Mouse (Mus musculus): ENCODE results near the gene Sema4f. TPM values are rescaled to one million over a fixed set of nuclear protein-coding genes. Genes with fewer than 3 reads are reported as not detected.

Sema4f gene
- under 1 TPM in 1 of 2 experiments, not detected in 1; 0.07 TPM for total RNA-seq (2021)
- long read RNA-seq, experiment 1, result 0 reads
- long read RNA-seq, experiment 2, result 0 reads

GRCm38 (mm10) chr6:82939167-82939912 is at the start of gene Sema4f:
Sema4f (minus strand) TSS chr6:82939769.
- DNase-seq (ENCODE audit: low spot score), result no peak

DNA sequence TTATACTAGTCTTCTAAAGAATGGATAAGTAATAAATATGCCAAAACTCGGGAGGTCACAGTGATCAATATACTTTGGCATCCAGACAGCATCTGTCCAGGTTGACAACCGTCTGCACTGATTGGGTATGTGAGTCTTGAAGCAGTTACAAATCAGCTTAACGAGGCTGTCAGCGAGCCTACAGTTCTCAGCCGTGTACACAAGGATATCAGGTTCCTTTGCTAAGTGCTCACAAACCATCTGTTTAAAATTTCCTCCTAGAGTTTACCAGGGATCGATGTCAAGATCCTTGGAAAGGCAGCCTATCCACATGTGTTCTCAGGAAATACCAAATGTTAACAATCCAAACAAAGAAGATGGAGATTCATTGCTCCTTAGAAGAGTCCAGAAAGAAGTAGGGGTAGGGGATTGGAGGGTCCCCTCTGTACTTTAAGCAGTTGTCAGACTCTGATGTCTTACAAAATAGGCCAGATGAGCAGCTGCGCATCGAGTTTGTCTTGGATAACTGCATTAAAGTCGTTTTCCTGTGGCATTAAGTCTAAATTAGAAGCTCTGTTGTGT is 47.9 kb upstream of the Sema4f start:
- no peak for DNase-seq (ENCODE audit: low spot score)

DNA sequence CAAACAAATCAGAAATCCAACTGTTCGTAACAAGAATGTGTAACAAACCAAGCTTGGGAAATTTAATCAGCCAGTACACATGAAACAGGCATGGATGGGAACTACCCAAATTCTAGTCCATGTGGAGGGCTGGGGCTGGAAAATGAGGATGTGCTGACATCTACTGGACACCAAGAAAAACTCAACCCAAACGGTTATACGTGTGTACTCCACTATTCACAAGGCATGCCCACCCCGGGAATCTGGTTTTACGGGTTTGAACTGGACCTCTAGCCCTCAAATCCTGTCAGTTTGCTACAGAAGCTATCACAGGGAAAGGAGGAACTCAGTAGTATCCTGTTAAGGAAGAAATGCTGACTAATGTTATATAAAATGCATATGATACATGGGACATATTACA is 31.5 kb upstream of the Sema4f start:
- DNase-seq (ENCODE audit: low spot score), result peak; percentile 41

- DNase-seq (ENCODE audit: low spot score), result no peak
Measured at GRCm38 (mm10) chr6:82969249-82970084, 29.9 kb upstream of the Sema4f start.

DNA sequence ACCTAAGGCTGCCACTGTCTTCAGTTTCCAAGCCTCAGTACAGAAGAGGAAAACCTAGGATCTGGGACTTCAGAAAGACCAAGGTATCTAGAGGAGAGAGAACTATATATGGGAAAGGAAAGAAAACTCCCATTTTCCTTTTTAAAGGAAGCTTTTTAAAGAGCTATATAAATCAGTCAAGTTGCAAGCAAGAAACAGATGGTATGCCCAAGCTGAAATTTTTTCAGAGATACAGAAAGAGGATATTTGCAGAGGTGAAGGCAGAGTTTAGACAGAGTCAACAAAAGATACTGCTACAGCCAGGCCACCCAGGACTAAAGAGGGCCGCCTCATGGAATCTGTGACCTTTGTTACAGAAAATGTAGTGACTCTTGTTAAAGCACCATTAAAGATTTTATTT is 22.1 kb upstream of the Sema4f start:
- no peak for DNase-seq (ENCODE audit: low spot score)

DNA sequence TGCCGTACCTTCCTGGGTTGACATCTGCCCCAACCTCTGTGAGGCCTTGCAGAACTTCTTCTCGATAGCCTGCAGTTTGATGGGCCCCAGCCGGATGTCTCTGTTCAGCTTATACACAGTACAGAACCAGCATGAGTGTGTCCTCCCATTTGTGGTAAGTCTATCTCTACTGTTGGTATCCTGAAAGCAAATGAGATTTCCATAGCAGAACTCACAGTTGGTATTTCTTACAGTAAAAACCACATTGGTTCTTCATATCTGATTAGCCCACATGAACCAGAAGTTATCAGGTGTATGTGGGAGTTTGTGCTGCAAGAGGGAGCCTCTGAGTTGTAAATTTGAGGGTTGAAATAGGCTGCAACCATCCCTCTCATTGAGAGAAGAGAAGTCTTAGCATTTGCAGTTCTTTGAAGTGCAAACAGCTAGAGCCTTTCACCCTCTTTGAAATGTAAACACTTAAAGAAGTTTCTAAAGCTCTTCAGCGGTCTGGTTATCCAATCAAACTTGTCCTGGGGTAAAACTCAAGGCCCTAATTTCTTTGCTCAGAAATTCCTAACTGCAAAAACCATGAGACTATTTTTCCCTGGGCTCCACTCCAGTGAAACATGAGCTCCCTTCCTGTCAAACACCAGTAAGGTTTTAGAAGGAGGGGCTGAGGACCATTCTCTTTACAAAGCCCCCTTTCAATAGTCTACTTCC is 17.1 kb upstream of the Sema4f start:
- DNase-seq (ENCODE audit: low spot score), result no peak

GRCm38 (mm10) chr6:82946651-82947050 is 7.1 kb upstream of the Sema4f start, which contains the start of gene M1ap:
M1ap (plus strand) TSS chr6:82946902.
- no peak for DNase-seq (ENCODE audit: low spot score)

DNA sequence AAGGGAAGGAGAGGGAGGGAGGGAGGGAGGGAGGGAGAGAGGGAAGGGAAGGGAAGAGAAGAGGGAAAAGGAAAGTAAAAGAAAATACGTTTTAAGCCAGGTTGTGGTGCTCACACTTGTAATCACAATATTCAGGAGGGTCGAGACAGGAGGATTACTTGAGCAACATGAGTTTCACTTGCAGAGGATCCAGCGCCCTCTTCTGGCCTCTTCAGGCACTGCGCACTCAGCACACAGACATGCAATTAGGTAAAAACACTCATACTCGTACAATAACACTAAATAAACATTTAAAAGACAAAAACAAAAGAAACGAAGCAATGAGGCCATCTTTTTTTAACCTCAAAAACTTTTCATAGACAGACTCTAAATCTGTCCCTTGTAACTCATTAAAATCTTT is 6.2 kb upstream of the Sema4f start:
- DNase-seq (ENCODE audit: low spot score), result no peak

- no peak for DNase-seq (ENCODE audit: low spot score)
Measured at GRCm38 (mm10) chr6:82940765-82941164, 1.2 kb upstream of the Sema4f start.

GRCm38 (mm10) chr6:82934616-82935230 is 4.8 kb downstream of the Sema4f start:
- DNase-seq (ENCODE audit: low spot score), result no peak

GRCm38 (mm10) chr6:82927617-82928016 is 12.0 kb downstream of the Sema4f start:
- no peak for DNase-seq (ENCODE audit: low spot score)

DNA sequence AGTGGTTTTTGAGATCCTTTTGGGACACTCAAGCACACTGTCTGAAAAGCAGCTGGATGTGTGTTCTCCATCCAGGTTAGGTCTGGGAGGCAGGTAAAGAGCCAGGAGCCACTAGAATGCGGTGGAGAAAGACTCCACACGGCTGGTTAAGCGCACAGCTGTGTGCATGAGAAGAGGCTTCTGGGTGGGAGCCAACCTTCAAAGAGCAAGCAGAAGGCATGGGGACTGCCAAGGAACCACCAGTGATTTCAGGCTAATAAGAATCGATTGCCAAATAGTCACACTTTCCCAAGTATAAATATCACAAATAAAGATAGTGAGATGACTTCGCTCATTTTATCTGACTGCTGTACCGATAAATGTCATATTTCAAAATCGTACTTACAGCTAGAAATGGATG is 13.0 kb downstream of the Sema4f start:
- no peak for DNase-seq (ENCODE audit: low spot score)

DNA sequence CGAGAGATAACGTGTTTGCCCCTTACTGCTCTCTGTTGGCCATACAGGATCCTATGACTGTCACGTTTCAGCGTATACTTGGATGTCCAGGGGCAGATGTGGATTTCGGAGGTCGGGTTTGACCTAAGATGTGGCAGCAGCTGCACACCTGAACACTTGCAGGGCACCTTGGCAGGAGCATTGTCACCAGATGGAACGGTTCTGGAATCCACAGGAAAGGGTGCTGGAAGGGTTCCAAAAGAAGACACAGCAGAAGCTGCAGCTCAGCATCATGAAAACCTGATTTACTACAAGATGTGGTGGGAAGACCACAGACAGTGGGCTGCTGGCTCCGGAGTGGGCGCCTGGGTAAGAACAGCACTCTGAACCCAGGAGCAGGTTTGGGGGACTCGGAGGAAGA is 13.5 kb downstream of the Sema4f start:
- no peak for DNase-seq (ENCODE audit: low spot score)

DNA sequence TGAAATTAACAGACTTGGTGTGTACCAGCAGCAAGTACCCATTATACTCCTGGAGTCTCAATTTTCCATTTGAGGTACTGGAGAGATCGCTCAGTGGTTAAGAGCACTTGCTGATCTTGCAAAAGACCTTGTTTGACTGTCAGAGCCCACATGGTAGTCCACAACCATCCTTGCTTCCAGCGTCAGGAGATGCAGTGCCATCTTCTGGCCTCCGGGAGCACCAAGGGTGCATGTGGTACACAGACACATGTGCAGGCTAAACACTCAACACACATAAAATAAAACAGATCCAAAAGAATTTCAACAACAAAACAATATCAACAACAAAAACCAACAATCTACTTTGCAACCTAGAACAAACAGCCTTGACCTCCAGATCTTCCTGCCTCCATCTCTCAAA is 14.6 kb downstream of the Sema4f start:
- DNase-seq (ENCODE audit: low spot score), result no peak

- DNase-seq (ENCODE audit: low spot score), result no peak
Measured at GRCm38 (mm10) chr6:82921426-82922224, 17.9 kb downstream of the Sema4f start.

GRCm38 (mm10) chr6:82919520-82919919 is 20.0 kb downstream of the Sema4f start:
- DNase-seq (ENCODE audit: low spot score), result no peak

DNA sequence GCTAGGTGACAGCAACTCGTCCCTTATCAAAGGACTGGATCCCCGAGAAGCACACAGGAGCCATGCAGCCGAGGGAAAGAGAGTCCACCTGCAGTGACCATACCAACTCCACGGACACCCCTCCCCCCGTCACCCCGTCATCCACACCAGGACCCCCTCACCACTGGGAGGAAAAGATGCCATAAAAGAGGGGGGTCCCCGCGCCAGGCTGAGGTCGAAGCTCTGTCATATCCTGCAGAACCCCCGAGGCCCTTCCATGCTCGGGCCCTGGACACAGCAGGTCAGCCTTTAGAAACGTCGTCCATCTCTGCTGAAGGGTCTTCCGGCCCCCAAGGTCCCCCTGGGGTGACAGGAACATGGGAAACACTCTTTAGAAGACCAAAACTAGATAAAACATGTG is 21.2 kb downstream of the Sema4f start:
- DNase-seq (ENCODE audit: low spot score), result no peak

- DNase-seq (ENCODE audit: low spot score), result peak; percentile 16
Measured at GRCm38 (mm10) chr6:82917778-82918129, 21.8 kb downstream of the Sema4f start.

DNA sequence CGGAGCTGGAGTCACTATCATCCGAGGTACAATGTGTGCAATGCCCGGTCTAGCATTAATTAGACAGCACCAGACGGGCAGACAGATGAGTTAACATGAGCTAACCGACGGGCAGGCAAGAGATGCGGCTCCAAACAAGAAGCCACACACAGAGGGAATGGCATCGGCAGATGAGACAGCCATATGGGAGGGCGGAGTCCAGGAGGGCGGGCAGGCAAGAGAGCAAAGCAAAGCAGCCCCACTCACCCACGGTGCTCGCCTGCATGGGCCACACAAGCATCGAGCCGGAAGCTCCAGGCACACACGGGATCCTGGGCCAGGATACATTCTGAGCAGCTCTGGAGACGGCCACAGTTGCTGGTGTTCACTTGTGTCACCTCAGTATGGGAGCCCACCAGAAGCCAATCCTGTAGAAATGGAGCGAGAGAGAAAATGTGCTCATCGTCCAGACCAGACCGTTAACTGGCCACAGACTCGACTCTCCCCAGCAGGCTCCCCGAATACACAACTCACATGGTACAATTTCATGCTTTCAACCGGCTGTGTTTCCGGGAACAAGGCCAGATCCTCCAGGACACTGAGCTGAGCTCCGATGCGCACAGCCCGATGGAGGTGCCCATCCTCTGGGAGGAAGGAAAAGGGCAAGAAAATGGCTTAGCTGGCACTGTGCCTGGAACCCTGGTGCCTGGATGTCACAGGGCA is 22.3 kb downstream of the Sema4f start:
- DNase-seq (ENCODE audit: low spot score), result no peak

DNA sequence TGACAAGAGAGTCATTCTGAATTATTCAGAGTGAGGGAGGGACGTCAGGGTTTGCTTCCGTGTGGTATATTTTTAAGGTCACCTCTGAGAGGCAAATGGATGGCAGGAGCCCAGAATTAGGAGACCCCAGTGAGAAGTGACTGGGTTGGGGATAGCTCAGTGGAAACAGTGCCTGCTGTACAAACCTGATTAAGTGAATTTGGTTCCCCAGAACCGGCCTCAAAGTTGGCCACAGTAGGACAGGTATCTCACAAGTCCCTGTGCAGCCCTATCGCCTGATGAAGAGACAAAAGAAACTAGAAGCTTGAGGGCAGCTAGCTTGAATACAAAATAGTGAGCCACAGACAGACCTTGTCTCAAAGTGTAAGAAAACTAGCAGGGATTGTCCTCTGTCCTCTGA is 23.1 kb downstream of the Sema4f start:
- no peak for DNase-seq (ENCODE audit: low spot score)
